Mouse (Mus musculus) fibroblast of lung, adult 2 months (primary cell): ENCODE data around the gene Eif2ak1.
A peak's percentile ranks its signal among the peaks of the same experiment; 100 is the strongest.

Experiments
- DNase-seq: peaks from one replicate; pipeline ENCODE4 v3.0.0-alpha.2; 2011; ENCODE audit warnings: low read depth

Gene Eif2ak1

GRCm38 (mm10) chr5:143902111-143902510 is 84.5 kb downstream of the Eif2ak1 start:
- peak; percentile 31 for DNase-seq

- no peak for DNase-seq
Observed at GRCm38 (mm10) chr5:143903813-143904212, 86.2 kb downstream of the Eif2ak1 start.

- no peak for DNase-seq
Observed at GRCm38 (mm10) chr5:143906429-143906828, 88.8 kb downstream of the Eif2ak1 start.

DNA sequence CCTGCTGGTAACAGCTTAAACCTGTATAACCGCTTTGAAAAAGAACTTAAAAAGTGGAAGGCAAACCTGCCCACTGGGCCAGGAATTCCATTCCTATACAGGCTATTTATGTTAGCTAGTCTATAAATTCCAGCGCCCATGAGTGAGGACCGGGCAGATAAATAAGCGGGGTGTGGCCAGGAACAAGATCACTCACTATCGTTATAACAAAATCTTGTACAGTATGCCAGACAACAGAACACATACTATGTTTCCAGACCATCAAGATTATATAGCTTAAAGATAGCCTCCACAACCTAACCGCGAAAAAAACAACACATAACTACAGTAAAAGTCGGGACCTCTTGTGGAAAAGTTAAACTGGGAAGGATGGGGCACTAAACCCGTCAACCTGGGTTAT is 91.3 kb downstream of the Eif2ak1 start:
- DNase-seq = no peak

GRCm38 (mm10) chr5:143909417-143910400 is 92.1 kb downstream of the Eif2ak1 start, which contains the start of the genes Aimp2 and Pms2:
TSS of gene Aimp2 (minus strand) at chr5:143909847.
TSS of gene Pms2 (plus strand) at chr5:143909964.
- DNase-seq = peak; percentile 98

DNA sequence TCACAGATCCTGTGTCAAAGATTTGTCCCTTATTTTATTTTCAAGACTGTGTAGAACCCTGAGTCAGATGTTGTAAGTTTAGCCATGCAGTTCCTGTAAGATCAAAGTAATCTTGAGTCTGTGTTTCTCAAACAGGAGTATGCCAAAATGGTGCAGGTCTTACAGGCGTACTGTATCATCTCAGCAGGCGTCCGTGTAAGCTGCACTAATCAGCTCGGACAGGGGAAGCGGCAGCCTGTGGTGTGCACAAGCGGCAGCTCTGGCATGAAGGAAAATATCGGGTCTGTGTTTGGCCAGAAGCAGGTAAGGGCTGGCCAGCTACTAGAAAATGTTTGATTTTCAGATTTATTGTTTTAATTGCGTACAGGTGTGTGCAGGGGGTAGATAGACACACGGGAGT is 98.6 kb downstream of the Eif2ak1 start:
- no peak for DNase-seq

GRCm38 (mm10) chr5:143917418-143917817 is 99.8 kb downstream of the Eif2ak1 start:
- peak; percentile 61 for DNase-seq

DNA sequence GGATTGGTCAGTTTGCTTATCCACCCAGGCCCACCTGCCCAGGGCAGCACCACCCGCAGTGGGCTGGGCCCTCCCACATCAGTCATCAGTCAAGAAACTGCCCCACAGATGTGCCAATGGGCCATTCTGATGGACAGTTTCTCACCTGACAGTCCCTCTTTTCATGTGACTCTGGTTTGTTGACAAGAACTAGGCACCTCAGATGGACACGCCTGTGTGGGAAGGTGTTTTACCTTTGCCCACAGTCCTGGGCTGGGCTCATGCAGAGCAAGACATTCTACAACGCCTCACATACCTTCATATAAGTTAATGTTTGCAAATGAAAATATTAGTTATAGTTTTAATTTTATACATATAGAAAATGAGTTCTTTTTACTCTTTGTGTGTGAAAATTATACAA is 100.5 kb downstream of the Eif2ak1 start:
- DNase-seq = no peak

- DNase-seq = no peak
Observed at GRCm38 (mm10) chr5:143924781-143925452, 107.3 kb downstream of the Eif2ak1 start.

GRCm38 (mm10) chr5:143927875-143928274 is 110.3 kb downstream of the Eif2ak1 start, which contains the start of gene Gm42421:
TSS of gene Gm42421 (plus strand) at chr5:143928175.
- no peak for DNase-seq

DNA sequence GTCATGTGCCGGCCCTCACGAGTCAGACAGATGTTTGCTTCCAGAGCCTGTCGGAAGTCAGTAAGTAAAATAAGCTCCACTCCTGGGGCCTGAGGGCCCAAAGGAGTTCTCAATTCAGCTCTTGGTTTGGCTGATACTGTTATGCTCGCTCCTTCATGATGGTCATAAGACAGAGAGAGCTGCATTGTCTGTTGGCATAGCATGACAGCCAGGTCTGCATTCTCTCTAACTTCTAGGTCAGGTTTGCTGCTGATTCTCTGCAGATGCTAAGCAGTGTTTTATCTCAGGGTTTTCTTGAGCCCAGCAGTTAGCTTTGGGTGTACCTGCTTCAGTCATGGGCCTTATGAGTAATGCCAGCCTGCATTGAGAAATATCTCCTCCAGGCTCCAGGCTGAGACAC is 111.7 kb downstream of the Eif2ak1 start:
- DNase-seq = no peak

GRCm38 (mm10) chr5:143930656-143931055 is 113.1 kb downstream of the Eif2ak1 start:
- DNase-seq = no peak

GRCm38 (mm10) chr5:143931863-143932580 is 114.4 kb downstream of the Eif2ak1 start:
- no peak for DNase-seq

DNA sequence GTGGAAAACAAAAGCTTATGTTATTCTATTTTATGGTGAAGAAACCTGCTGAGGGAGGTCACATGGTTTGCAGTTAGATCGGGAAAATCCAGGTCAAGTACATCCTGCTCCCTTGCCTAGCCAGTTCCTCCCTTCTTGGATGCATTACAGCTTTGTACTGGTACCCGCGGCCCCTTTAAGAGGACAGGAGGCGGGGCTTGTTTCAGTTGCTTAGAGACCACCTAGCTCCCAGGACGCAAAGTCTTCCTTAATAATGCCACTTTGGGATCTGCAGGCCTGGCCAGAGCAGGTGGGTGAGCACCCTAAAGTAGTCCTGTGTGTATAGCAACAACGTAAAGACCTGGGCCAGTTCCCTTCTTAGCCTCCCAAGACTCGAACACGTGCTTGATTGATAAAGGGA is 115.2 kb downstream of the Eif2ak1 start, which contains the start of gene Rsph10b:
Gene Rsph10b, plus strand, starts transcription at position 205 of the 400 bp plus-strand sequence.
- no peak for DNase-seq

DNA sequence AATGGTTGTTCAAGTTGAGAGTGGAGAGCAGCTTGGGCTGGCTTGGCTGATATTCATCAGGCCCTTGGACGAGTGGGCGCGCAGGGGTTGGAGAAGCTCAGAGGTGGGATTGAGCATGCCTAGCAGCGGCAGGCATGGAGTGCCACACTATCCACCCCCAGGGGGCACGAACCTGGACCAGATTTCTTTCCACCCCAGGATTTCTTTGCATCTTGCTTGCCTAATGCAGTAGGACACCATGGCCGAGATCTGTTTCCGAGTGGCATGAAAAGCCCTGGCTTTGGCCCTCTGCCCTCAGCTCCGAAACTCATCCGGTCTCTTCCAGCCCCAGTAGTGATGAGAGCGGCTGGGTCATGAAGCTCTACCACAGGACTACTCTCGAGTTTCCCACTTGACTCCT is 115.8 kb downstream of the Eif2ak1 start:
- DNase-seq = no peak

DNA sequence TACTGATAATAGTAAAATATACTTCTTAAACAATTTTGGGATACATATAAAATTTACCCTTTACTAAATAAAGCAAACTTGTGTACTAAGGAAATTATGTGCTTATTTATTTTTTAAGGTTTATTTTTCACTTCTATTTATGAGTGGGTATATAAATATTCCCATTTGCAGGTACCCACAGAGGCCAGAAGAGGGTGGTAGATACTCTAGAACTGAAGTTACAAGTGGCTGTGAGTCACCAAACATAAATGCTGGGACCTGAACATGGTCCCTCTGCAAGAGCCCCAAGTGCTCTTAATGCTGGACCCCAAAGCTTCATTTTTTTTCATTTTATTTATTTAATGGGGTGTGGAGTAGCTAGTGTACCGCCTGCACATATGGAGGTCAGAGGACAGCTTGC is 116.3 kb downstream of the Eif2ak1 start:
- DNase-seq = no peak

GRCm38 (mm10) chr5:143936156-143936555 is 118.6 kb downstream of the Eif2ak1 start:
- DNase-seq = no peak

- no peak for DNase-seq
Observed at GRCm38 (mm10) chr5:143941588-143941987, 124.0 kb downstream of the Eif2ak1 start.

DNA sequence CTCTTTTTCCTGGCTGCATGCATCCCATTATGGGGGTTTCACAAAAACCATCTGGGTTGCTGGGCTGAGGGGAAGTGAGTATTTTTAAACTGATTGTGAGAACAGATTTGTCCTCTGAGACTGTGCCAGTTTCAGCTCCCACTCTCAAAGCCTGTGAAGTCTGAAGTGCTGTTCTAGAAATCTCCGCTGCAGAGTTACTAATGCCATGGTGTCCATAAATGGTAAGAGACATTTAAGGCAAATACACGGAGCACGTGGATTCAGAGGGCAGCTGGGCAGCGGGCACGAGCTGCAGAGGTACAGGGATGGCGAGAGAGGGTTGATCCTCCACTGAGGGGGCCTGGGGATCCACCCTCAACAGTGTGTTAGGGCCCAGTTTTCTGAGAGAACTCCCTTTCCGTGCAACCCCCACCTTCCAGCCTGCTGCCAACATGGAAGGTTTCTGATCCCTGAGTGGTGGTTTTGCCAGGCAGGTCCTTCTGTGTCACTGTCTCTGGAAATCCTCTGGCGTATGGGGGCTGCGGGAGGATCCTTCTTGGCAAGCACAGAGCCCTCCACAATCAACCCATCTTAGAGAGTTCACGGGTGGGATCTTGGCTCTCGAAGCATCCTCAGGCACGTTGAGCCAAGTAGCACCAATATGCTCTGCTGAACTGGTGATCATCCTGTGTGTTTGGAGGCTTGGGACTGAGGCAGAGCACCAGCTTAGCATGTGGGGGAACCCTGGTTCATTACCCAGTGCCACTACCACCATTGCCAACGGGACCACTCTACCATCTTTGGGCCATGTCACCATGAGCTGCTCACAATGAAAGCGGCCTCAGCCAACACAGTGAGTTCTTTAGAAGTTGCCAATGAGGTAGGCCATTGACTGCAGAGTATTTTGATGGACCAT is 125.9 kb downstream of the Eif2ak1 start:
- no peak for DNase-seq

- DNase-seq = no peak
Observed at GRCm38 (mm10) chr5:143948361-143948760, 130.8 kb downstream of the Eif2ak1 start.

DNA sequence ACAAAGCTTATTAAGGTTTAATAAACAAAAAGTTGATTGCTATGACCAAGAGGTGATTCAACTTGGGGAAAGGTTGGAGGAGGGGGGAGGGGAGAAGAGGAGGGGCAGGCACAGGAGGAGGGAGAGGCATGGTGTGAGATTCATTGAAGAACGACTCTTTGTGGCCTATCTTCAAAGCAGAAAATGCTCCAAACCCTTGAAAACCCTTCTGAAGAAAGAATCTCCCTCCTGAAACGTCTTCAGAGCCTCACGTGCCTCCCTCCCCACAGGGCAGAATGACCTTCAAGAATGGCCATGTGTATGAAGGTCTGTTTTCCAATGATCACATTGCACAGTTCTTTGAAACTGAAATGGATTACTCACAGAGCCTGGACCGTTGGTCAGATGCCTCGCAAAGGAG is 132.4 kb downstream of the Eif2ak1 start:
- DNase-seq = no peak
